Mouse (Mus musculus) lung, embryonic 14.5 days (tissue): Measurements from ENCODE around the gene Htr3a. TPM values are rescaled to one million over a fixed set of nuclear protein-coding genes. Genes with fewer than 3 reads are reported as not detected.

Experiments used
- ATAC-seq: fragments of 200-750 bp; cut with Nextera tagmentation; 2 replicates; pipeline ENCODE4 v1.8.0; 2017; ENCODE audit warnings: mild to moderate bottlenecking, moderate TSS enrichment, moderate library complexity; ENCODE audit not compliant: insufficient read depth
- DNase-seq: peaks from one replicate; pipeline ENCODE4 v3.0.0-alpha.2; 2015
- H3K27ac ChIP-seq: fragments of 300-500 bp; sonication (generic); 2 replicates; pipeline ENCODE4 v1.5.1; 2014; ENCODE audit warnings: low read depth, mild to moderate bottlenecking, moderate library complexity
- H3K27me3 ChIP-seq: fragments of 300-500 bp; sonication (generic); 2 replicates; pipeline ENCODE4 v1.6.1; 2014; ENCODE audit warnings: low read length, control low read depth; ENCODE audit not compliant: insufficient read depth
- H3K36me3 ChIP-seq: fragments of 300-500 bp; sonication (generic); 2 replicates; pipeline ENCODE4 v1.6.1; 2014; ENCODE audit warnings: control low read depth; ENCODE audit not compliant: insufficient read depth
- H3K4me1 ChIP-seq: fragments of 300-500 bp; sonication (generic); 2 replicates; pipeline ENCODE4 v1.6.1; 2014; ENCODE audit warnings: antibody characterized with exemption, control low read depth; ENCODE audit not compliant: insufficient read depth
- H3K4me2 ChIP-seq: fragments of 300-500 bp; sonication (generic); 2 replicates; pipeline ENCODE4 v1.6.1; 2014; ENCODE audit warnings: mild to moderate bottlenecking
- H3K4me3 ChIP-seq: fragments of 300-500 bp; sonication (generic); 2 replicates; pipeline ENCODE4 v1.5.1; 2014; ENCODE audit warnings: low read depth, low read length
- H3K9ac ChIP-seq: fragments of 300-500 bp; sonication (generic); 2 replicates; pipeline ENCODE4 v1.6.1; 2014
- H3K9me3 ChIP-seq: fragments of 300-500 bp; sonication (generic); 2 replicates; pipeline ENCODE4 v1.6.1; 2016; ENCODE audit warnings: low read depth, low read length, control low read depth
- CTCF ChIP-seq: IDR thresholded peaks from 2 replicates; pipeline ENCODE4 v1.5.1; 2016; ENCODE audit warnings: antibody characterized with exemption, low read depth
- WGBS: fragments of 180-500 bp; shearing (Covaris S2); extraction: QIAGEN DNeasy Blood & Tissue Kit; methylation state at CpG from one replicate; pipeline ENCODE4 v1.1.7; 2014; 5-methylcytosine and 5-hydroxymethylcytosine counted together
- polyA plus RNA-seq: library from polyadenylated mRNA; unstranded; fragments of >200 nt; fragmentation: Nextera tagmentation; extraction: Ambion mirVana; gene quantifications from 2 replicates; pipeline ENCODE4 v1.2.1, GENCODE M21; 2014

The Htr3a gene
- polyA plus RNA-seq, 1 experiment from 2014 or later, result 0.82 TPM

DNA sequence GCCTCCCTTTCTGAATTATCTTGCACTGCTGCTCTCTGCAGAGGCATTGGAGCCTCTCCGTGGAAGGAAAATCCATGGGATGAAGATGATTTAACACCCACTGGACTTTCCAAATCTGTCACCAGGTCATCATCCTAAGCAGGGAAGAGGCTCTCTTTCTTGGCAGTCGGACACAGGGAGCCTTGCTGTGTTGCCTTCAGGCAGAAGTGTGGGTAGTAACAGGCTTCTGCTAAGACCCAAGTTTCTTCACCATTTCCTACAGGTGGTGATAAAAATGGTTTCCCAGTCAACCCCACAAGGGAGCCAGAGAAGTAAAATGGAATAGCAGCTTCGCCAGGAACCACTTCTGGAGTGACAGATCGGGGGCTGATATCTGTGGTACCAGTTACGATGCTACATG is 61.4 kb downstream of the Htr3a start:
- H3K4me3 ChIP-seq, result no peak overlapping the region
- H3K4me1 ChIP-seq, result no peaks in the 10 kb centered on the region
- no peak for TF ChIP-seq CTCF
- 69% methylated on average over 5 of the region's 5 CpGs for WGBS
- no peaks in the 10 kb centered on the region for H3K36me3 ChIP-seq
- no peak overlapping the region for H3K4me2 ChIP-seq
- ATAC-seq (no peak), DNase-seq (no peak)
- no peaks in the 10 kb centered on the region for H3K27me3 ChIP-seq
- H3K9ac ChIP-seq, result no peak overlapping the region
- H3K27ac ChIP-seq, result no peak overlapping the region
- no peaks in the 10 kb centered on the region for H3K9me3 ChIP-seq

Other genes with a start within 250 kb of the Htr3a start
- gene Zbtb16, start 74.9 kb downstream of the Htr3a start, polyA plus RNA-seq, result 0.71 and 1.2 TPM in 2 replicates
- 0.12 TPM in 1 of 2 replicates, not detected in the other for gene Htr3b, start 53.9 kb upstream of the Htr3a start, polyA plus RNA-seq
- gene Usp28, start 74.3 kb upstream of the Htr3a start, polyA plus RNA-seq, result 33.2 and 33.5 TPM in 2 replicates
- 50.7 and 53.4 TPM in 2 replicates for gene Zw10, start 144.5 kb upstream of the Htr3a start, polyA plus RNA-seq
- 0.34 and 0.47 TPM in 2 replicates for gene Tmprss5, start 170.2 kb upstream of the Htr3a start, polyA plus RNA-seq